Mouse (Mus musculus): ENCODE data around the gene Pcgf5. TPM values are rescaled to one million over a fixed set of nuclear protein-coding genes. Genes with fewer than 3 reads are reported as not detected.

Pcgf5 gene
- 18.4 and 20.9 TPM in 2 replicates for polyA plus RNA-seq (2012; ENCODE audit: insufficient read depth, insufficient read length, missing spikeins)

GRCm38 (mm10) chr19:36348161-36348800, at the start of gene Pcgf5:
Gene Pcgf5, plus strand, starts transcription at chr19:36348309.
- no peak within 1 kb of the TSS for H3K27ac ChIP-seq (ENCODE audit: insufficient read depth, low read depth, low read length)

GRCm38 (mm10) chr19:36305542-36305941, 42.6 kb upstream of the Pcgf5 start:
- TF ChIP-seq CTCF (IDR thresholded peaks at IDR 0.05; ENCODE audit: low read depth, low read length) (no peak), POLR2A (IDR thresholded peaks at IDR 0.05; ENCODE audit: borderline replicate concordance, low read depth, low read length) (no peak)
- Histone ChIP-seq H3K4me1 (ENCODE audit: control insufficient read depth, insufficient read depth, low read length) (no peaks in the 10 kb centered on the region), H3K4me3 (ENCODE audit: insufficient read depth, low read length) (no peak overlapping the region)

More at GRCm38 (mm10) chr19:36348161-36348800, at the start of gene Pcgf5:
- Histone ChIP-seq H3K4me3 (ENCODE audit: insufficient read depth, low read length) (peak within 1 kb of the TSS; percentile 59), H3K4me1 (ENCODE audit: control insufficient read depth, insufficient read depth, low read length) (0 out of 2 replicates have a peak, but pooled peaks cover 2% of the 10 kb centered on the region)
- TF ChIP-seq POLR2A (IDR thresholded peaks at IDR 0.05; ENCODE audit: borderline replicate concordance, low read depth, low read length) (no peak), CTCF (IDR thresholded peaks at IDR 0.05; ENCODE audit: low read depth, low read length) (no peak)

GRCm38 (mm10) chr19:36314010-36314409, 34.1 kb upstream of the Pcgf5 start:
- H3K4me1 ChIP-seq (ENCODE audit: control insufficient read depth, insufficient read depth, low read length) = no peaks in the 10 kb centered on the region
- TF ChIP-seq POLR2A (IDR thresholded peaks at IDR 0.05; ENCODE audit: borderline replicate concordance, low read depth, low read length) = no peak
- TF ChIP-seq CTCF (IDR thresholded peaks at IDR 0.05; ENCODE audit: low read depth, low read length) = no peak
- H3K27ac ChIP-seq (ENCODE audit: insufficient read depth, low read depth, low read length) = no peak overlapping the region
- no peak overlapping the region for H3K4me3 ChIP-seq (ENCODE audit: insufficient read depth, low read length)

More at GRCm38 (mm10) chr19:36305542-36305941, 42.6 kb upstream of the Pcgf5 start:
- no peak overlapping the region for H3K27ac ChIP-seq (ENCODE audit: insufficient read depth, low read depth, low read length)

GRCm38 (mm10) chr19:36319735-36320134, 28.4 kb upstream of the Pcgf5 start:
- Histone ChIP-seq H3K4me1 (ENCODE audit: control insufficient read depth, insufficient read depth, low read length) (no peaks in the 10 kb centered on the region), H3K27ac (ENCODE audit: insufficient read depth, low read depth, low read length) (no peak overlapping the region), H3K4me3 (ENCODE audit: insufficient read depth, low read length) (no peak overlapping the region)
- TF ChIP-seq POLR2A (IDR thresholded peaks at IDR 0.05; ENCODE audit: borderline replicate concordance, low read depth, low read length) = no peak
- no peak for TF ChIP-seq CTCF (IDR thresholded peaks at IDR 0.05; ENCODE audit: low read depth, low read length)

- no peak overlapping the region for H3K27ac ChIP-seq (ENCODE audit: insufficient read depth, low read depth, low read length)
- no peaks in the 10 kb centered on the region for H3K4me1 ChIP-seq (ENCODE audit: control insufficient read depth, insufficient read depth, low read length)
- H3K4me3 ChIP-seq (ENCODE audit: insufficient read depth, low read length) = no peak overlapping the region
- no peak for TF ChIP-seq POLR2A (IDR thresholded peaks at IDR 0.05; ENCODE audit: borderline replicate concordance, low read depth, low read length)
- TF ChIP-seq CTCF (IDR thresholded peaks at IDR 0.05; ENCODE audit: low read depth, low read length) = no peak
Measured at GRCm38 (mm10) chr19:36321066-36321465, 27.0 kb upstream of the Pcgf5 start.

GRCm38 (mm10) chr19:36323326-36323725, 24.8 kb upstream of the Pcgf5 start:
- H3K27ac ChIP-seq (ENCODE audit: insufficient read depth, low read depth, low read length) = no peak overlapping the region
- no peak for TF ChIP-seq CTCF (IDR thresholded peaks at IDR 0.05; ENCODE audit: low read depth, low read length)
- H3K4me3 ChIP-seq (ENCODE audit: insufficient read depth, low read length) = no peak overlapping the region
- no peaks in the 10 kb centered on the region for H3K4me1 ChIP-seq (ENCODE audit: control insufficient read depth, insufficient read depth, low read length)

GRCm38 (mm10) chr19:36328678-36329077, 19.4 kb upstream of the Pcgf5 start:
- no peaks in the 10 kb centered on the region for H3K4me1 ChIP-seq (ENCODE audit: control insufficient read depth, insufficient read depth, low read length)
- H3K4me3 ChIP-seq (ENCODE audit: insufficient read depth, low read length) = no peak overlapping the region
- no peak overlapping the region for H3K27ac ChIP-seq (ENCODE audit: insufficient read depth, low read depth, low read length)
- no peak for TF ChIP-seq POLR2A (IDR thresholded peaks at IDR 0.05; ENCODE audit: borderline replicate concordance, low read depth, low read length)
- TF ChIP-seq CTCF (IDR thresholded peaks at IDR 0.05; ENCODE audit: low read depth, low read length) = no peak

- no peak for TF ChIP-seq CTCF (IDR thresholded peaks at IDR 0.05; ENCODE audit: low read depth, low read length)
- no peak for TF ChIP-seq POLR2A (IDR thresholded peaks at IDR 0.05; ENCODE audit: borderline replicate concordance, low read depth, low read length)
- peak overlapping the region; percentile 59 for H3K4me3 ChIP-seq (ENCODE audit: insufficient read depth, low read length)
- H3K4me1 ChIP-seq (ENCODE audit: control insufficient read depth, insufficient read depth, low read length) = 0 out of 2 replicates have a peak, but pooled peaks cover 2% of the 10 kb centered on the region
- no peak overlapping the region for H3K27ac ChIP-seq (ENCODE audit: insufficient read depth, low read depth, low read length)
Measured at GRCm38 (mm10) chr19:36347376-36347775, 733 bp upstream of the Pcgf5 start.

GRCm38 (mm10) chr19:36347831-36348160, 313 bp upstream of the Pcgf5 start:
- peak overlapping the region; percentile 59 for H3K4me3 ChIP-seq (ENCODE audit: insufficient read depth, low read length)
- no peak overlapping the region for H3K27ac ChIP-seq (ENCODE audit: insufficient read depth, low read depth, low read length)
- TF ChIP-seq CTCF (IDR thresholded peaks at IDR 0.05; ENCODE audit: low read depth, low read length) (no peak), POLR2A (IDR thresholded peaks at IDR 0.05; ENCODE audit: borderline replicate concordance, low read depth, low read length) (no peak)
- 0 out of 2 replicates have a peak, but pooled peaks cover 2% of the 10 kb centered on the region for H3K4me1 ChIP-seq (ENCODE audit: control insufficient read depth, insufficient read depth, low read length)

- TF ChIP-seq CTCF (IDR thresholded peaks at IDR 0.05; ENCODE audit: low read depth, low read length) (no peak), POLR2A (IDR thresholded peaks at IDR 0.05; ENCODE audit: borderline replicate concordance, low read depth, low read length) (no peak)
- Histone ChIP-seq H3K4me1 (ENCODE audit: control insufficient read depth, insufficient read depth, low read length) (0 out of 2 replicates have a peak, but pooled peaks cover 2% of the 10 kb centered on the region), H3K27ac (ENCODE audit: insufficient read depth, low read depth, low read length) (no peak overlapping the region), H3K4me3 (ENCODE audit: insufficient read depth, low read length) (peak overlapping the region; percentile 59)
Measured at GRCm38 (mm10) chr19:36348801-36349486, 835 bp downstream of the Pcgf5 start.
